Mouse (Mus musculus) stomach, postnatal 0 days (tissue): ENCODE measurements around the gene Csgalnact2.
A peak's percentile ranks its signal among the peaks of the same experiment; 100 is the strongest.

Experiments used
- CTCF ChIP-seq: IDR thresholded peaks from 2 replicates; pipeline ENCODE4 v1.5.1; 2016; ENCODE audit warnings: antibody characterized with exemption, low read depth, mild to moderate bottlenecking, moderate library complexity
- EP300 ChIP-seq: optimal IDR thresholded peaks from 2 replicates; pipeline ENCODE3; 2016; ENCODE audit warnings: antibody characterized with exemption

GRCm38 (mm10) chr6:118138731-118139709 is at the start of gene Csgalnact2:
- peak; percentile 30 for TF ChIP-seq CTCF
- TF ChIP-seq EP300: no peak
